Mouse (Mus musculus): ENCODE results near the gene Slc38a3. TPM values are rescaled to one million over a fixed set of nuclear protein-coding genes. Genes with fewer than 3 reads are reported as not detected.
A peak's percentile ranks its signal among the peaks of the same experiment; 100 is the strongest.

The Slc38a3 gene
- 30.4 and 32.6 TPM in 2 replicates for polyA plus RNA-seq (2015; fragmentation: Nextera tagmentation; extraction: Ambion mirVana)

DNA sequence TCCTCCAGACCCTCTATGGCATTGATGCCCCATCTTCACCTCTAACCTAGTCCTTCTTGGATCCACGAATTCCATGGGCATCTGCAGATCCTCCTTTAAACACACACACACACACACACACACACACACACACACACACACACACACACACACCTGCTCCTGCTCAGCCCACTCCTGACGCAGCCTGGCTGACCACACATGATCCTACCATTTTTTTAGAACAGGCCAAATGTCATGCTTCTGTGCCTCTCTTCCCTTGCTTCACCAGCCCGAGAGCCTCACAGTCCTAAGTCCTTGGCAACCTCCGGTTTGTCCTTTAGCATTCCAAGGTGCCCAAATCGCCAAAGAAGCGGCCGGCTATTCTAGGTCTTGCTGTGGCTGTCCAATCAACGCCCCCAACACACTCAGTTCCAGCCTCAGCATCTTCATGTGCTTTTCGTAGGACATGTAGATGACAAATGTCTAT, at the start of gene Slc38a3:
Gene Slc38a3 (minus strand): TSS at position 51 of the 466 bp plus-strand sequence.
- Histone ChIP-seq H3K9ac (replicated peaks; ENCODE audit: low read depth, low read length) (no peak within 1 kb of the TSS), H3K4me1 (replicated peaks; ENCODE audit: control insufficient read depth, insufficient read depth, low read length) (peaks cover 17% of the 10 kb centered on the region), H3K9me3 (ENCODE audit: control insufficient read depth, low read length) (no peaks in the 10 kb centered on the region), H3K27ac (ENCODE audit: low read length) (no peak within 1 kb of the TSS), H3K4me3 (replicated peaks; ENCODE audit: low read length) (no peak within 1 kb of the TSS), H3K4me2 (ENCODE audit: low read length) (no peak within 1 kb of the TSS), H3K27me3 (replicated peaks; ENCODE audit: control insufficient read depth, insufficient read depth, low read length) (peaks cover 7% of the 10 kb centered on the region), H3K36me3 (ENCODE audit: control insufficient read depth, insufficient read depth) (no peaks in the 10 kb centered on the region)
- ATAC-seq: no peak
- WGBS: 89% methylated on average over 9 of the region's 9 CpGs

DNA sequence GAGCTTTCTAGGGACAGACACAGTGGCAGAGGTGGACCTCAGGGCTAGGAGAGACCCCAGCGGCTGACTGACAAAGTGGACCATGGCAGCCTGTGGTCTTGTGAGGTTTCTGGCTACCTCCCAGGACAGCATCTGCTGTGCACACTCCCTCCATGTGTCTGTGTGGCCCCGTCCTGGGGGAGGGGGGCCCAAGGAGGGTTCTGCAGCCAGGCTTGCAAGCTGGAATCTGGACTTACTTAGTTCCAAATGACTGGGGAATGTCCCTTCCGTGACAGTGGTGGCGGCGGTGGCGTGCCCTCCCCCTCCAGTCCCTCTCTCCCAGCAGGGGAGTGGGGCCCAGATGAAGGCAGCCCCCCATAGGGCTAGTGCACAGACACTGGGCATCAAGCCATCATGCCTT, 47.6 kb upstream of the Slc38a3 start:
- H3K36me3 ChIP-seq (ENCODE audit: control insufficient read depth, insufficient read depth): no peaks in the 10 kb centered on the region
- 29% methylated on average over 6 of the region's 6 CpGs for WGBS
- no peak for ATAC-seq
- no peaks in the 10 kb centered on the region for H3K27me3 ChIP-seq (replicated peaks; ENCODE audit: control insufficient read depth, insufficient read depth, low read length)
- no peaks in the 10 kb centered on the region for H3K9me3 ChIP-seq (ENCODE audit: control insufficient read depth, low read length)
- H3K4me1 ChIP-seq (replicated peaks; ENCODE audit: control insufficient read depth, insufficient read depth, low read length): peaks cover 14% of the 10 kb centered on the region
- no peak overlapping the region for H3K4me2 ChIP-seq (ENCODE audit: low read length)
- H3K4me3 ChIP-seq (replicated peaks; ENCODE audit: low read length): no peak overlapping the region
- no peak overlapping the region for H3K27ac ChIP-seq (ENCODE audit: low read length)
- H3K9ac ChIP-seq (replicated peaks; ENCODE audit: low read depth, low read length): no peak overlapping the region

DNA sequence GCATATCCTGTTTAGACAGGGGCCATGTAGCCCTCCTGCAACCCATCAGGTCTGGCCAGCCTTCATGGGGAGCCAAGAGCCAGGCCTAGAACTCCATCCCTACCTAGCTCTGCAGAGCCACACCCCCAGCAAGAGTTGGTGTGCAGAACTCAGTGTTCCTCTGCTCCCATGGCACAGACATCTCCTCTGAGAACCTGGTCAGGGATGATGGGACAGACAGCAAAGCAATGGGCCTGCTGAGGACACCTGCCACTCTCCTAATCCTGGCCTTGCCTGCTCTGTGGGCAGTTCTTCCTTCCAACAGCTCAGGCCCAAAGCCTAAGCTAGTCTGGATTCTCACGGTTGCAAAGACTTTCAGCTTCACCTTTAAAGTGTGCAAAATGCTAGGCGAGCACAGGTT, 46.3 kb upstream of the Slc38a3 start:
- Histone ChIP-seq H3K4me3 (replicated peaks; ENCODE audit: low read length) (no peak overlapping the region), H3K9ac (replicated peaks; ENCODE audit: low read depth, low read length) (no peak overlapping the region), H3K27me3 (replicated peaks; ENCODE audit: control insufficient read depth, insufficient read depth, low read length) (peaks cover 3% of the 10 kb centered on the region; the same call in 1 of the 2 replicates), H3K4me1 (replicated peaks; ENCODE audit: control insufficient read depth, insufficient read depth, low read length) (peaks cover 14% of the 10 kb centered on the region), H3K27ac (ENCODE audit: low read length) (no peak overlapping the region), H3K4me2 (ENCODE audit: low read length) (no peak overlapping the region), H3K9me3 (ENCODE audit: control insufficient read depth, low read length) (no peaks in the 10 kb centered on the region), H3K36me3 (ENCODE audit: control insufficient read depth, insufficient read depth) (no peaks in the 10 kb centered on the region)
- 78% methylated on average over 2 of the region's 2 CpGs for WGBS
- ATAC-seq: no peak

DNA sequence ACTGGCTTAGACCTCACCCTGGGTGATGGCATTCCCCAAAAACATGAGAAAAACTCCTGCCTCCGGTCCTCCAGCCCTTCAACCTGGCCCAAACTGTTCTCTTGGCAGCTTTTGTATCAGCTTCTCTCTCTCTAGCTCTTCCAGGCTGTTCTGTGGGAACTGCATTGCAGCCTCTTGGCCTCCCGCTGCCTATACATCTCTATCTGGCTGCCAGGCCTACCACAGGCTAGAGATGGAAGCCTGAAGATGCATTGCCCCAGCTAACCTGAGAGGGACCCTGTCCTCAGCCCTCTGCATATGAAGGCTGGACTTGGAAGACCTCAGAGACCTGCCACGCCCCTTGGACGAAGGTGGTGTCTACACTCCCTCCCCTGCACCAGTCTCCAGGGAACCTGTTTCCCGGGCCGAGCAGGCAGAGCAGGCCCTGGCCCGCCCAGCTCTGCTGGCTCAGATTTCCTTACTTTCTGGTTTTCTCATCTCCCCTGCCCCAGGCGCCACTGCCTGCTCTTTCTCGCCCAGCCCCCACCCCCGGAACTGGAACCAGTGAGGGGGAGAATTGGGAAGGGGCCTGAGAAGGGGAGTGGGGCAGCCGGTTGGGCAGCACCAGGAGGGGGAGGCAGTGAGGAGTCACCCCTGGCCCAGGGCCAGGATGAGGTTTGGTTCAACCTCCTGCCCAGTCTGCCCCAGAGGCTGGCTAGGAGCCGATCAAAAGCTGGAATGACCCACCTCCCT, 45.1 kb upstream of the Slc38a3 start:
- 23% methylated on average over 11 of the region's 12 CpGs for WGBS
- H3K36me3 ChIP-seq (ENCODE audit: control insufficient read depth, insufficient read depth): no peaks in the 10 kb centered on the region
- H3K4me3 ChIP-seq (replicated peaks; ENCODE audit: low read length): no peak overlapping the region
- peaks cover 19% of the 10 kb centered on the region for H3K4me1 ChIP-seq (replicated peaks; ENCODE audit: control insufficient read depth, insufficient read depth, low read length)
- peaks cover 3% of the 10 kb centered on the region; the same call in 1 of the 2 replicates for H3K27me3 ChIP-seq (replicated peaks; ENCODE audit: control insufficient read depth, insufficient read depth, low read length)
- H3K27ac ChIP-seq (ENCODE audit: low read length): no peak overlapping the region
- H3K9me3 ChIP-seq (ENCODE audit: control insufficient read depth, low read length): no peaks in the 10 kb centered on the region
- ATAC-seq: no peak
- no peak overlapping the region; the same call in 1 of the 2 replicates for H3K9ac ChIP-seq (replicated peaks; ENCODE audit: low read depth, low read length)
- no peak overlapping the region for H3K4me2 ChIP-seq (ENCODE audit: low read length)

DNA sequence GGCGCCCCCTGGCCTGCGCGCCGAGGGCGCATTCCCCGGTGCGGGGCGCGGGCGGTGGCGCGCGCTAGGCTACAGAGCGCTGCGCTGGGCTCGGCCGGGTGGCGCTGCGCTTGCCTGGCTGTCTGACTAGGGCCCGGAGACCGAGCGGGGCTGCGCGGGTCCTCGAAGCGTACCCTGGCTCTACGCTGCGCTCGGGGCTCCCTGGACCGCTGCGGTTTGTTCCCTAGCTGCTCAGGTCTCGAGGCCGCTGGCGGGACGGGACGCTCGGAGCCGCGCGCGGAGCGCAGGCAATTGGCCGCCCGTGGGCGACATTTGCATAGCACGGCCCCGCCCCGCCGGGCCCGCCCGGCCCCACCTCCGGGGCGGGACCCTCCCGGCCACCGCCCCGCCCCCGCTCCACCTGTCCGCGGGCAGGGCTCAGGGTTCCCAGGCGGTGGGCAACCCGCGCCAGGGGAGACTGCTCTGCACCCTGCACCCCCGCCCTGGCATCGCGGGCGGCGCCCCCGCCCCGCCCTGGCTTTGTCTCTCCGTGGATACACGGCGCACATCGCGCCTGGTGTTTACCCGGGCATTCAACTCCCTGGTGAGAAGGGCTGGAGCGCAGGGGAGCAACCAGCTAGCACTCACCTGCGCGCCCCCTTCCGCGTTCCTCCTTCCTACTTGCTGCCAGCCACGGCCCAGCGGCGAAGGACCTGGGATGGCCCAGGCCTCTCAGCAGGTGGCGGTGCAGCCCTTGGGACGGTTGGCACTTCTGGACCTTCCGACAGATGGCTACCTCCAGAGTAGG, 40.6 kb upstream of the Slc38a3 start, which contains the start of gene Sema3f:
Gene Sema3f (minus strand): TSS at position 779 of the 787 bp plus-strand sequence.
- Histone ChIP-seq H3K27ac (ENCODE audit: low read length) (peak within 1 kb of the TSS; percentile 84), H3K4me2 (ENCODE audit: low read length) (peak within 1 kb of the TSS; percentile 90), H3K9ac (replicated peaks; ENCODE audit: low read depth, low read length) (peak within 1 kb of the TSS; percentile 86), H3K36me3 (ENCODE audit: control insufficient read depth, insufficient read depth) (no peaks in the 10 kb centered on the region), H3K27me3 (replicated peaks; ENCODE audit: control insufficient read depth, insufficient read depth, low read length) (peaks cover 3% of the 10 kb centered on the region; the same call in 1 of the 2 replicates), H3K4me1 (replicated peaks; ENCODE audit: control insufficient read depth, insufficient read depth, low read length) (peaks cover 46% of the 10 kb centered on the region), H3K4me3 (replicated peaks; ENCODE audit: low read length) (peak within 1 kb of the TSS; percentile 77), H3K9me3 (ENCODE audit: control insufficient read depth, low read length) (no peaks in the 10 kb centered on the region)
- ATAC-seq: peak; percentile 76
- WGBS: 1% methylated on average over 76 of the region's 86 CpGs

DNA sequence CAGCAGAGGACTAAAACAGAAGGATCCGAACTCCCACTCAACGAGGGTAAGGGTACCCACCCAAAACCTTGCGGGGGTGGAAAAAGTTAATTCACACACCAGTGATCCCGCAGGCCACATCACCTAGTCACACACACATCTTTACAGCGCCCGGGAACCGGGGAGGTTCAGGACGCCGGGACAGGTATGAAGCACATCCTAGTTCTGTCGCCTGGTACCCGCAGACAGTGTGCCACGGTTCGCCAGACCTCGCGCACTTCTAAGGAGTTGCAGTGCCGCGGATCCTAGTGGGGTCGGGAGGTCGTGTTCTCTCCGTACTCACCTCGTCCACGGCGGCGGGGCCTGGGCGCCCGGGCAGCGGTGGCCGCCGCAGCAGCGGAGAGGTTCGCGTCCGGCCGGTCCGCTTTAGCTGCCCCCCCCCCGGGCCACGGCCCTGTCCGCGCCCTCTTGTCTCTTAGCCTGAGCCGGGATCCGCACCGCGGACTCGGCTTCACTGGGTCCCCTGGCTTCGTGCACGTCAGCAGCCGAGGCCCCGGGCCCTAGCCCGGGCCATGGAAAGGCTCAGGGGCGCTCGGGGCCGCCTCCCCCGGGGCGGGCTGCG, 39.9 kb upstream of the Slc38a3 start:
- peaks cover 40% of the 10 kb centered on the region for H3K4me1 ChIP-seq (replicated peaks; ENCODE audit: control insufficient read depth, insufficient read depth, low read length)
- H3K36me3 ChIP-seq (ENCODE audit: control insufficient read depth, insufficient read depth): no peaks in the 10 kb centered on the region
- peaks cover 3% of the 10 kb centered on the region; the same call in 1 of the 2 replicates for H3K27me3 ChIP-seq (replicated peaks; ENCODE audit: control insufficient read depth, insufficient read depth, low read length)
- WGBS: under 1% methylated on average over 49 of the region's 55 CpGs
- no peaks in the 10 kb centered on the region for H3K9me3 ChIP-seq (ENCODE audit: control insufficient read depth, low read length)
- H3K9ac ChIP-seq (replicated peaks; ENCODE audit: low read depth, low read length): peak overlapping the region; percentile 86
- H3K27ac ChIP-seq (ENCODE audit: low read length): peak overlapping the region; percentile 84
- H3K4me2 ChIP-seq (ENCODE audit: low read length): peak overlapping the region; percentile 90
- peak overlapping the region; percentile 77 for H3K4me3 ChIP-seq (replicated peaks; ENCODE audit: low read length)
- ATAC-seq: no peak

DNA sequence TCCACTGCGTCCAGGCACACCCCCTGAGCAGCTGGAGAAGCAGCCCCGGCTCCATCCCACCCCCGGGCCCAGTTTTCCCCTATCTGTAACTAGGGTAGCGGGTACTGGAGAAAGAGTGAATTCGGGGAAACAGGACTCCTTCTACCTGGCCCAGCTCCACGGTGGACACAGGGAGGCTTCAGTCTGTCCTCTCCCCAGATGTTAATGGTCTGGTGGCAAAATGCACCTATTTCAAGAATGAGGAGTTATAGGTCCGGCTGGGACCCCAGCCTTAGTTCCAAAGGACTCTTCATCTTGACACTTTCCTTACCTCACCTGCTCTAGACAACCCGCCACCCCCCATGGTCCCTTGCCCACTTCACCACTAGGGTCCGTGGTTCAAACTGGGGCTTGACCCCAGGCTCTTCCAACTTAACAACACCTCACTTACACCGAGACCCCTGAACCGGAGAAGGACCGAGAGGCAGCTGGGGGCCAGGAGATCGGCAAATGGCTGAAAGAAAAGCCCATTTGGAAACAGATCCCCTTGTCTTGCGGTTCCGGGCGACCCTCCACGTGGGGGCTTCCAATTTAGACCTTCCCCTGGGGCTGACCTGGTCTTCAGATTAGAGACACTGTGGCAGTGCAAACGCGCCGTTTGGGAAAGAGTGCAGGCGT, 39.2 kb upstream of the Slc38a3 start:
- 6% methylated on average over 21 of the region's 21 CpGs for WGBS

DNA sequence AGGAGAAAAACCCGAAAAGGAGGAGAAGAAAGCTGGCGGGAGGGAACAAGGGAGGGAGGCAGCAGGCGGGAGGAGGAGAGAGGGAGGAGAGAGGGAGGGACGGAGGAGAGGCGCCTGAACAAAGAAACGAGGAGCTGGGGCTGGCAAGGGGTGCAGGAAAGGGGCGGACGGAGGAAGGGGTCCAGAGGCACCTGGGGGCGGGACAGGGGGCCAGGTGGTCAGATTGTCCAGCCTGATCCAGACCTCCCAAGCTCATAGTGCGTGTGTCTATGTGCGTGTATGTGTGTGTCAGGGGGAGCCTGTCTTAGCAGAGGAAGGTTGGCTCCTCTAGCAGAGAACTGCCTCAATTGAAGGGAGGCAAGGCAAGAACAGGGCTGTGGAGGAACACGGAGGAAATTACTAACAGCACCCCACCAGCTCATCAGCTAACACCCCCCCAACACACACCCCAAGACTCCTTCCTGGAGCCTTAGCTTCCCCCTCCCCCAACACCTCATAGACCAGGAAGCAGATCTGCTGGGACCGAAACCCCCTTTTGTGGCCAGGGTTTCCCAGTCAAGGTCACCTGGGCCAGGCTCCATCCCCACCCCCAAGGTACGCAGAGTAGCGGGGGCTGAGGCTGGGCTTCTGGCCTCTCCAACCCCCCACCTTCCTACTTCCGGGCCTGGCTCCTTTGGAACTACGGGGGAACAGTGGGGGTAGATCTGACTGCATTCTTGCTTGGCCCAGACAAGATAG, 38.5 kb upstream of the Slc38a3 start:
- Histone ChIP-seq H3K36me3 (ENCODE audit: control insufficient read depth, insufficient read depth) (no peaks in the 10 kb centered on the region), H3K9me3 (ENCODE audit: control insufficient read depth, low read length) (no peaks in the 10 kb centered on the region), H3K4me2 (ENCODE audit: low read length) (peak overlapping the region; percentile 90), H3K4me3 (replicated peaks; ENCODE audit: low read length) (peak overlapping the region; percentile 77), H3K4me1 (replicated peaks; ENCODE audit: control insufficient read depth, insufficient read depth, low read length) (peaks cover 39% of the 10 kb centered on the region), H3K27me3 (replicated peaks; ENCODE audit: control insufficient read depth, insufficient read depth, low read length) (peaks cover 3% of the 10 kb centered on the region; the same call in 1 of the 2 replicates), H3K27ac (ENCODE audit: low read length) (peak overlapping the region; percentile 86), H3K9ac (replicated peaks; ENCODE audit: low read depth, low read length) (peak overlapping the region; percentile 86)
- peak; percentile 39 for ATAC-seq
- WGBS: 4% methylated on average over 15 of the region's 17 CpGs

More for the DNA sequence above, 39.2 kb upstream of the Slc38a3 start:
- peaks cover 3% of the 10 kb centered on the region; the same call in 1 of the 2 replicates for H3K27me3 ChIP-seq (replicated peaks; ENCODE audit: control insufficient read depth, insufficient read depth, low read length)
- H3K27ac ChIP-seq (ENCODE audit: low read length): peak overlapping the region; percentile 86
- H3K4me3 ChIP-seq (replicated peaks; ENCODE audit: low read length): peak overlapping the region; percentile 77
- H3K4me1 ChIP-seq (replicated peaks; ENCODE audit: control insufficient read depth, insufficient read depth, low read length): peaks cover 37% of the 10 kb centered on the region
- peak overlapping the region; percentile 90 for H3K4me2 ChIP-seq (ENCODE audit: low read length)
- no peak for ATAC-seq
- no peaks in the 10 kb centered on the region for H3K9me3 ChIP-seq (ENCODE audit: control insufficient read depth, low read length)
- no peaks in the 10 kb centered on the region for H3K36me3 ChIP-seq (ENCODE audit: control insufficient read depth, insufficient read depth)
- H3K9ac ChIP-seq (replicated peaks; ENCODE audit: low read depth, low read length): peak overlapping the region; percentile 86

All from forebrain, embryonic 16.5 days (tissue).